Mouse (Mus musculus) mesoderm, embryonic 11.5 days (tissue): Measurements from ENCODE around the gene Utrn.

Source experiments
- DNase-seq: peaks from one replicate; pipeline ENCODE4 v3.0.0-alpha.2; 2012; ENCODE audit warnings: low read depth, low spot score

Gene Utrn

DNA sequence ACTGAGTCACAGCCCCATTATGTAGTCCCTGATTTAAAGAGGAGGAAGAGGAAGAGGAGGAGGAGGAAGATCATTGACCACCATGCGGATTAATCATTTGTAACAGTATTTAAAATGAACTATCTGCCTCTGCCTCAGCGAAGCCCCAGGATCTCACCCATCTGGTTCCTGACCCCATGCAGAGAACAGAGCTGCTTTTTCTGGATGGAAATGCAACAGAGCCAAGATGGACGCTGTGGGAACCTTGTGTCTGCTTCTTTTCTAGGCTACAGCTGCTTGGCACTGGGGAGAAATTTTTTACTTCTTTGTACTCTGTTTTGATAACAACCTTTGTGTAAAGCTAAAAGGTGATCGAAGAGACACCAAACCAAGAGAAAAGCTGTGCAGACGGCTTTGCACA, 137.7 kb downstream of the Utrn start:
- DNase-seq = no peak

DNA sequence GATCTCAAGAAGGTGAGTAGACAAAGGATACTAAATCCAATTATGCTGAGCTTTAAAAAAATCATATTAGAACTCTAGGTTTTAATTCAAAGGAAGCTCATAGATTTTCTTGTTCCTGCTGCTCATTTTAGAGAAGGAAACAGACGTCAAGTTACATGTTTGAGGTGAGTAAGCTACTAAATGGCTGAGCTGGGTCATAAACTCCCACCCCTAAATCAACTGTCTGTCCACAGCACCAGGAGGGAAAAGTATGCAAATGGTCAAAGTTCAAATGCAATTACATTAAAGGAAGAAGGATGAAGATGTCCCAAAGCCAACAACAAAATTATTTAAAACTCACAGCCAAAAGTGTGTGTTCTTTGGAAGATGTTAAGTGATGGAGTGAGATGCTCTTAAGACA, 139.5 kb downstream of the Utrn start:
- no peak for DNase-seq

GRCm38 (mm10) chr10:12729033-12729432, 140.1 kb downstream of the Utrn start:
- DNase-seq = no peak

GRCm38 (mm10) chr10:12727881-12728280, 141.3 kb downstream of the Utrn start:
- DNase-seq = no peak

GRCm38 (mm10) chr10:12726041-12726608, 143.0 kb downstream of the Utrn start:
- DNase-seq = no peak

- DNase-seq = no peak
Measured at GRCm38 (mm10) chr10:12724247-12725001, 144.7 kb downstream of the Utrn start.

- DNase-seq = no peak
Measured at GRCm38 (mm10) chr10:12723269-12723668, 145.9 kb downstream of the Utrn start.

DNA sequence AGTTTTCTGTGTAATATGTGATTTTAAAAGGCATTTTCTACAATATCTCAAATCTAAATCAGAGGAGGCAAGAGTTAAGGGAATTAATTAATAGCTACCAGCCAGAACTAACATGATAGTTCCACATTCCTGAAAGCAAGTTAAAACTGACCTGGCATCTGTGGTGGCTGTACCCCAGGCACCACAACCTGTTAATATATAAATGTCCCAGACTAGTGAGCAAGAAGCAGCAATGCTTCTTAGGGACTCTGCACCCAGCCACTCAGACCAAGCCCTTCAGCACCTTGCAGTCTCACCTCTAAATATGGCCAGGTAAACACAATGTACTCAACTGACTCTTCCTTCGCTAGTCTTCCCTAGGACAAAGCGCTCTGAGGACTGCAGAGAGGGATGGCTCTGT, 147.1 kb downstream of the Utrn start:
- no peak for DNase-seq

DNA sequence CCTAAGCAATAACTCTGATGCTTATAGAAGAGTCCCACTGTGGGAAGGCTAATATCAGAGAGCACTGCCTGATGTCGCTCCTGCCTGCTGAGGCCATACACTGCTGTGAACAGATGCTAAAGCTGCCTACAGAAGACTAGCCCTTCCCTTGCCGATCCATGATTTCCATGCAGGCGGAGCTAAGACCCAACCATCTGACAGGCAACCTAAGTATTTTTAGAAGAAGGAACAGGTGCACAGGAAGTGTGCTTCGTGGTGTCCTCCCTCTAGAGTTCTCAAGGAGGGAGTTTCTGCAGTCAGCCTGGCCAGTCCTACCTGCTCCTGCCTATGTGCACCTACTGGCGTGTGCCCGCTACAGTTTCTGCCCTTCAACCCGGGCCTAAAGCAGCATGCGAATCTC, 150.8 kb downstream of the Utrn start:
- DNase-seq = no peak

DNA sequence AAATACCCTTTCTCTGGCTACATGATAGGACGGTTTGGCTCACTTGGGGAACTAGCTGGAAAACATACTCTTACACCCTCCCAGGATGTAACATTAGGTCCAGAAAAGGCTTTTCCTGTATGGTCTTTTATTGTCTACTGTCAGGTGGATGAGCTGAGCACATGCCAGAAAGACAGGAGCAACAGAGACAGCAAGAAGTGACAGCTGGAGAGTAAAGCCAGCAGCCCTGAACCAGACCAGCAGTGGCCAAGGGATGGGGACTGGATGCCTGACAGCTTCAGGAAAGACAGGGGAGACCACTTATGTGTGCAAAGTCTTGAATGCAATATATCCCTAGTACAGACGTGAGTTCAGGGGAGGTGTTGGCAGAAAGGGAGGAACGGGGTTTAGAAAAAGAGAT, 151.8 kb downstream of the Utrn start:
- DNase-seq = no peak

DNA sequence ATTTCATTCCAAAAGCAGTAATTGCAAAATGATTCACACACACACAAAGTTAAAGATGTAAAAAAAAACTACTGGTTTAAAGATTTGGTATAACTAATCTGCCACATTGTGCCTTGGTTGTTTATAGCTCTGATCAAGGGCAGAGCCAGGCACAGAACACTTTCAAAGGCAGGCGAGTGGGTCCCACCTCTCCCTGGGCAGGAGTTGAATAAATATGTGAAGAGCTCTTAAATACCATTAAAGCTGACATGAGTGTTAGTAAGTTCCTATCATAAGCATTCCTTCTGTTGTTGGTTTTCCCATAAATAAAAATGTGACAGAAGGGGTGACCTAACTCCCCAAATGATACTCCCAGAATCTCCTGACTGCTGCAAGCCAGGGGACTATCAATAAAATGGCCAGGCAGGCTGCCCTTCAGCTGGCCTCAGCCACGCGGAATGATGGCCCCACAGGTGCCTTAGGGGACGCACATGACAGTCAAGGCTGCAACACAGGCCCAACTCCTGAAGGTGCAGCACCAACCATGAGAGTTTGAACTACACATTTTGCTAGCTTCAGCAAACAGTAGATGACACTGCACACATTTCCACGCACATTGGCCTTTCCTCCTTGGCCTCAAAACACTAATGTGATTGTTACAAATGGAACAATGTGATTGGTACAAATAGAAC, 152.4 kb downstream of the Utrn start:
- no peak for DNase-seq

- no peak for DNase-seq
Measured at GRCm38 (mm10) chr10:12713236-12713855, 155.8 kb downstream of the Utrn start.

GRCm38 (mm10) chr10:12711332-12711831, 157.8 kb downstream of the Utrn start:
- DNase-seq = no peak

- DNase-seq = no peak
Measured at GRCm38 (mm10) chr10:12706516-12706915, 162.6 kb downstream of the Utrn start.

GRCm38 (mm10) chr10:12705990-12706389, 163.2 kb downstream of the Utrn start:
- no peak for DNase-seq

DNA sequence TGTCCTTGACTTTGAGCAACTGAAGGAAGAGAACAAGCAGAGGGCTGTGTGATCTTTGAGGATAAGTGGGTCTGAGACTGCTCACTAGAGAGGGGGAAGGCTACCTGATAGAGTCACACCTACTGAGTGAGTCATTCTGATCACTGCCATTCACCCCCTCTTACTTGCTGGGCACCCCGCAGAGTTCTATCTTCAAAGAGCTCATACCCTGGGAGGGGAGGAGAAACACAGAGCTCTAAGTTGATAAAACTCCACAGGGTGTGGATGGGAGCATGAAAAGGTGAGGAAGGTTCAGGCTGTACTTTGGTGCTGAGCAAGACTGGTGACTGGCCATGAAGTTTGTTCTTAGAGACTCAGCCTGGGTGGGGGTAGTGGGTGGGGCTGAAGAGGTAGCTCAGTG, 164.9 kb downstream of the Utrn start:
- no peak for DNase-seq

DNA sequence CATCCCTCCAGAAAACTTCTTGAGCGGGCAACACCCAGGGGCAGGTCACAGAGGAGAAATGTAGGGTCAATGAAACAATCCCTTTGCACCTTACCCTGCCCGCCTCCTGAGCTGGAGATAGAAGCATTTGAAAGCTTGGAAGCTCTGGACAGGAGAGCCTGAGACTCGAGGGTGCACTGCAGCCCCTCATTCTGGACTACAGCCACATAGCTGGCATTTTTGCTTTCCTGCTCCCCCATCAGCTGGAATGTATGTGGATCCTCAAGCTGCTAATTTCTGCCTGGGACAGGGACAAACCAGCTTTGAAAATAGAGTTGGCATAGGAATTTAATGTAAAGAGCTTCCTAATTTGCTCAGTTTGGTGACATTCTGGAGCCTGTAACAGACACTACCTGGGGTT, 165.6 kb downstream of the Utrn start:
- no peak for DNase-seq

DNA sequence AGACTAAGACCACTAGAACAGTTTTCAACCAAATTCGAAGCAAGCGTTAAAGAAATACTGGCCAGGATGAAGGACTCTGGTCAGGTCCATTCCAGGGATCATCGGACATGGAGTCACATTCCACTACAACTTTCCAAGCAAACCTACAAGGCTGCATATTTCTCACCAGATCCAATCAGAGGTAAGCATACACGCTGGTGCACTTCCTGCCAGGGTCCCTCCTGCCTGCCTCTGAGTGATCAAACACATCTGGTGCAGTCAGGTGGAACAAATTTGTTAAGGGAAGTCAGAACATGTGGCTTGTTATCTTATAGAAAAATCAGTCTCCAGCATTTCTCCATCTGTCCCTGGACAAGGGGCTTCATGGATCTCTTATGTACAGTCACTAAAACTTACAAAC, 167.0 kb downstream of the Utrn start:
- DNase-seq = no peak

DNA sequence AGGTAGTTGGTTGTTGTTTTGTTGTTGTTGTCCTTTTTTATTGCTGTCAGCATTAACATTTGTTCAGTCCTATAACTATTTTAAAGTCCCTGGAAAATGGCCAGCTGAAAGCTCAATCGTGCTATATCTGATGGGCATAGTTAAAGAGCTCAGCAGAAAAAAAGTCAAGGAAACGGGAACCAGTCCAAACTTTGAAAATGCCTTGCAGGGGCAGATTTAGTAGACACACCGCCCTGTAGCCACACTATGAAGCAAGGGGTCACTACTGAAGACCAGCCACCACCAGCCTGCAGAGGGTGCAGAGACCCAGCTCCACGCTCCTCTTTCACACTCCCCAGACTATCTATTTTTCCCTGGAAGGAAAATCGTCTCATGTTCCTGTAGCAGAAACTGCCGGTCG, 167.5 kb downstream of the Utrn start:
- DNase-seq = no peak

- no peak for DNase-seq
Measured at GRCm38 (mm10) chr10:12700576-12700975, 168.6 kb downstream of the Utrn start.

DNA sequence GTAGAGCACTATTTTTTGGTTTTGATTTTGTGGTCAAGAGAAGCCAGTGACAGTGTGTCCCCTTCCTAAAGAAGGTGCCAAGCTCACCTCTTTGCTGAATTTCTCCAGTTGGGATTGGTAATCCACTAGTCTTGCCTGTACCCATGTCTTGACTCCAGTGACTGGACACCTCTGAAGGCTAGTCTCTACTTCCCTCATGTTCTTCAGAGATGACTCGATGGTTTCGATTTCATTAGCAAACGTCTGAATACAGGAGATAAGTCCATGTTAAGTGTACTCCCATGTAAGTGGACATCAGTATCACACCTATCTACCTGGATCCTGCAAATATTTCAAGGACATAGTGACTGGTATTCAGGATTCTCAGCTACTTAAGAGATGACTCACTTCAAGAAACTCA, 171.3 kb downstream of the Utrn start:
- DNase-seq = no peak

- no peak for DNase-seq
Measured at GRCm38 (mm10) chr10:12696704-12697103, 172.5 kb downstream of the Utrn start.
